Mouse (Mus musculus): Measurements from ENCODE around the gene Gm49366. TPM values are rescaled to one million over a fixed set of nuclear protein-coding genes. Genes with fewer than 3 reads are reported as not detected.
A peak's percentile ranks its signal among the peaks of the same experiment; 100 is the strongest.
"Not testable (repeated sequence)": the region's sequence is repeated elsewhere in the genome, so short reads cannot be mapped to it uniquely, and the experiment has no call there.

Gene Gm49366
- polyA plus RNA-seq (2015; fragmentation: Nextera tagmentation; extraction: Ambion mirVana) = not detected in 2 replicates

DNA sequence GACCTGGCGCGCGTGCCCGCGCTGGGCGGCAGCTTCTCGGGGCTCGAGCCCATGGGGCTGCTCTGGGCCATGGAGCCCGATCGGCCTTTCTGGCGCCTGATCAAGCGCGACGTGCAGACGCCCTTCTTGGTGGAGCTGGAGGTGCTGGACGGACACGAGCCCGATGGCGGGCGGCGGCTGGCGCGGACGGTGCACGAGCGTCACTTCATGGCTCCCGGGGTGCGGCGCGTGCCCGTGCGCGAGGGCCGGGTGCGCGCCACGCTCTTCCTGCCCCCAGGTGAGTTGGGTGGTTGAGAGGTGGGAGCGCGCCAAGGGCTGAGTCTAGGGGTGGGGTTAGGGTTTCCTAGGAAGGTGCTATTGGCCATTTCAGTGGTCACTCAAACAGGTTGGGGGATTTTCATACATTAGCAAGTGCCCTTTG lies at the start of gene Gm49366:
Gm49366 (plus strand) TSS at position 245 of the 421 bp plus-strand sequence.
- not testable (repeated sequence) for H3K27me3 ChIP-seq (ENCODE audit: control insufficient read depth, insufficient read depth, low read length); H3K4me1 ChIP-seq (replicated peaks; ENCODE audit: control insufficient read depth, insufficient read depth); H3K27ac ChIP-seq (replicated peaks); H3K9me3 ChIP-seq (ENCODE audit: control insufficient read depth, low read length); H3K36me3 ChIP-seq (ENCODE audit: control insufficient read depth, insufficient read depth, low read length)
- peak; percentile 59 for ATAC-seq (ENCODE audit: low FRiP score, low TSS enrichment)
- H3K4me3 ChIP-seq (ENCODE audit: low read depth, low read length) = peak within 1 kb of the TSS; percentile 43
- peak within 1 kb of the TSS; percentile 62 for H3K4me2 ChIP-seq (replicated peaks; ENCODE audit: low read depth)
- H3K9ac ChIP-seq (ENCODE audit: low read length) = peak within 1 kb of the TSS; percentile 59
- WGBS = 2% methylated on average over 39 of the region's 39 CpGs
- peak; percentile 41 for DNase-seq (ENCODE audit: low spot score)

GRCm38 (mm10) chr12:83989378-83989777 lies 49.4 kb upstream of the Gm49366 start:
- no peak for TF ChIP-seq EP300 (optimal IDR thresholded peaks at IDR 0.05)
- peak; percentile 47 for TF ChIP-seq CTCF (IDR thresholded peaks at IDR 0.05; ENCODE audit: low read depth)
- Histone ChIP-seq H3K9me3 (ENCODE audit: control insufficient read depth, low read length) (no peaks in the 10 kb centered on the region), H3K27ac (replicated peaks) (no peak overlapping the region), H3K36me3 (ENCODE audit: control insufficient read depth, insufficient read depth, low read length) (peaks cover 4% of the 10 kb centered on the region; the same call in 1 of the 2 replicates), H3K4me3 (ENCODE audit: low read depth, low read length) (no peak overlapping the region), H3K27me3 (ENCODE audit: control insufficient read depth, insufficient read depth, low read length) (no peaks in the 10 kb centered on the region), H3K4me2 (replicated peaks; ENCODE audit: low read depth) (no peak overlapping the region), H3K4me1 (replicated peaks; ENCODE audit: control insufficient read depth, insufficient read depth) (no peaks in the 10 kb centered on the region), H3K9ac (ENCODE audit: low read length) (no peak overlapping the region)
- 96% methylated on average over 4 of the region's 4 CpGs for WGBS
- DNase-seq (ENCODE audit: low spot score) (no peak), ATAC-seq (ENCODE audit: low FRiP score, low TSS enrichment) (no peak)

DNA sequence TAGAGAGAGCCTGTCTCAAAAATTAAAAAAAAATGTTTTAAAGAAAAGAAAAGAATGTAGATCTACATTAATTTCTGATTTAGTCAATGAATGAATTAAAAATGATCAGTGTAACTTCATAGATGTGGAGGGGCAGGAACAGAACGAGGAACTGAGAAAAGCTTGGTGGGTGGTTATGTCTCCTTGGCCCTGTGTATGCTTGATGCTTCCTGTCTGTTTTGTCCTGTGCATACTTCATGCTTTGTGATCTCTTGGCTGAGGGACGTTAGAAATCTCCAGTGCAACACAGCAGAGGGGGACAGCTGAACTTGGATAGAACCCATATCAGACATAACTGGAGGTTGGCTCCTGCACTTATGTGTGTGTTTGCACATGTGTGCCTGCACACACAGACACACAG lies 41.5 kb upstream of the Gm49366 start:
- ATAC-seq (ENCODE audit: low FRiP score, low TSS enrichment) (no peak), DNase-seq (ENCODE audit: low spot score) (no peak)
- H3K27ac ChIP-seq (replicated peaks) = no peak overlapping the region
- 0 out of 2 replicates have a peak, but pooled peaks cover 2% of the 10 kb centered on the region for H3K4me1 ChIP-seq (replicated peaks; ENCODE audit: control insufficient read depth, insufficient read depth)
- H3K4me2 ChIP-seq (replicated peaks; ENCODE audit: low read depth) = no peak overlapping the region
- H3K27me3 ChIP-seq (ENCODE audit: control insufficient read depth, insufficient read depth, low read length) = no peaks in the 10 kb centered on the region
- TF ChIP-seq CTCF (IDR thresholded peaks at IDR 0.05; ENCODE audit: low read depth) = no peak
- no peak for TF ChIP-seq EP300 (optimal IDR thresholded peaks at IDR 0.05)
- no peaks in the 10 kb centered on the region for H3K9me3 ChIP-seq (ENCODE audit: control insufficient read depth, low read length)
- H3K36me3 ChIP-seq (ENCODE audit: control insufficient read depth, insufficient read depth, low read length) = peaks cover 4% of the 10 kb centered on the region; the same call in 1 of the 2 replicates
- H3K9ac ChIP-seq (ENCODE audit: low read length) = no peak overlapping the region
- H3K4me3 ChIP-seq (ENCODE audit: low read depth, low read length) = no peak overlapping the region
- whole genome bisulfite sequencing = 58% methylated on average over 2 of the region's 2 CpGs

DNA sequence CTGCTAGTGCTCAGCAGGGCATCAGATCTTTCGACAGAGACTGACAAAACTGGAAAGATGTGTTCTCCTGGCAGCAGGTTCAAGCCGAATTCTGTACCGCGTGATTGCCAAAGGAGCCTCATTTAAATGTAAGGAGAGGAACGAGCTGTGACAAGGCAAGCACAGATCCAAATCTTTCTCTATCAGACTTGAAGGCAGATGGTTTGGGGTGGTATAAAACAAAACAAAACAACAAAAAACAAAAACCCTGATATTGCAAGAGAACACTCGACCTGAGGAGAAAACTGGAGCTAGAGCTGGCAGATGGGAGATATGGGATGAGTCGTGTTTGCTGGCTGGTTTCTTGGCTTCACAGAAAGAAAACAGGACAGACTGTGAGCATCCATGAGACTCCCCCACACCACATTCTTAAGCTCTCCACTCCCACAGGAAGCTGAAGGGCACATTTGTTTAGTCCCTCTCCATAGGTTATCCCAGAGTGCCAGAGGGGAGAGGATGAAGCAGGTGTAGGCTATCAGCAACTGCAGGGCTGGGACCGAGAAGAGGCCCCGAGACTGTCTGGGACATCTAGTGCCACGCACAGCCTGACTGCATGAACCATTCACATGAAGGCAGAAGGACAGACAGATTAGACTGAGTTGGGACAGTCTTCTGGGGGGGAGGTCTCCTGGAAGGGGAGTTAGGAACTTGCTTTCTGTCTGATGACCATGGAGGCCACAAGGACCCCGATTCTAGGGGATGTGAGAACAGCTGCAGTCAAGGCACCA lies 40.2 kb upstream of the Gm49366 start:
- no peak overlapping the region for H3K4me3 ChIP-seq (ENCODE audit: low read depth, low read length)
- 38% methylated on average over 11 of the region's 11 CpGs for WGBS
- H3K9ac ChIP-seq (ENCODE audit: low read length) = no peak overlapping the region
- TF ChIP-seq CTCF (IDR thresholded peaks at IDR 0.05; ENCODE audit: low read depth) (no peak), EP300 (optimal IDR thresholded peaks at IDR 0.05) (no peak)
- no peaks in the 10 kb centered on the region for H3K27me3 ChIP-seq (ENCODE audit: control insufficient read depth, insufficient read depth, low read length)
- H3K4me2 ChIP-seq (replicated peaks; ENCODE audit: low read depth) = no peak overlapping the region
- H3K36me3 ChIP-seq (ENCODE audit: control insufficient read depth, insufficient read depth, low read length) = no peaks in the 10 kb centered on the region; the same call in 1 of the 2 replicates
- DNase-seq (ENCODE audit: low spot score) = no peak
- peak overlapping the region; percentile 83 for H3K27ac ChIP-seq (replicated peaks)
- no peaks in the 10 kb centered on the region for H3K9me3 ChIP-seq (ENCODE audit: control insufficient read depth, low read length)
- ATAC-seq (ENCODE audit: low FRiP score, low TSS enrichment) = no peak; the same call in 1 of the 2 replicates
- H3K4me1 ChIP-seq (replicated peaks; ENCODE audit: control insufficient read depth, insufficient read depth) = 0 out of 2 replicates have a peak, but pooled peaks cover 2% of the 10 kb centered on the region

DNA sequence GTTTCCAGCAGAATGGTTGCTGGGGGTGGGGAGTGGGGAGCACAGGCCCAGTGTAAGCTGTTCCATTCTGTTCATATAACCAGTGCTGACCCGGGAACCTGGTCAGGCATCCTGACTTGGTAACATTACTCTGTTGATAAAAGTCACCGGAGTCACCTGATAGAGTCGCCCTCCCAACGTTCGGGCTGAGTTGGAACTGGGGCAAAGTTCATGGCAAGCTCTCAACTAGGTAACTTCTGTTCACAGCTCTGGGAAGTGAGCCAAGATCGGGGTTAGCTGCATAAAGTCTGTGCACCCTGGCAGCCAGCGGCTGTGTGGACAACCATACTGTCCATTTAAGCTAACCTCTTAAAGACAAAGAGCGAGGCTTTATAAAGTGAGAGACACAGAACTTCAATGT lies 39.5 kb upstream of the Gm49366 start:
- not testable (repeated sequence) for H3K9ac ChIP-seq (ENCODE audit: low read length); H3K4me3 ChIP-seq (ENCODE audit: low read depth, low read length); H3K4me2 ChIP-seq (replicated peaks; ENCODE audit: low read depth); H3K4me1 ChIP-seq (replicated peaks; ENCODE audit: control insufficient read depth, insufficient read depth); H3K9me3 ChIP-seq (ENCODE audit: control insufficient read depth, low read length); H3K27me3 ChIP-seq (ENCODE audit: control insufficient read depth, insufficient read depth, low read length); H3K36me3 ChIP-seq (ENCODE audit: control insufficient read depth, insufficient read depth, low read length)
- ATAC-seq (ENCODE audit: low FRiP score, low TSS enrichment) (peak; percentile 85), DNase-seq (ENCODE audit: low spot score) (peak; percentile 87)
- H3K27ac ChIP-seq (replicated peaks) = peak overlapping the region; percentile 45
- WGBS = 23% methylated on average over 8 of the region's 8 CpGs

- no peaks in the 10 kb centered on the region for H3K27me3 ChIP-seq (ENCODE audit: control insufficient read depth, insufficient read depth, low read length)
- H3K4me2 ChIP-seq (replicated peaks; ENCODE audit: low read depth) = no peak overlapping the region
- DNase-seq (ENCODE audit: low spot score) (no peak), ATAC-seq (ENCODE audit: low FRiP score, low TSS enrichment) (no peak)
- no peak overlapping the region for H3K4me3 ChIP-seq (ENCODE audit: low read depth, low read length)
- H3K36me3 ChIP-seq (ENCODE audit: control insufficient read depth, insufficient read depth, low read length) = no peaks in the 10 kb centered on the region
- no peaks in the 10 kb centered on the region for H3K9me3 ChIP-seq (ENCODE audit: control insufficient read depth, low read length)
- H3K9ac ChIP-seq (ENCODE audit: low read length) = no peak overlapping the region
- 0 out of 2 replicates have a peak, but pooled peaks cover 2% of the 10 kb centered on the region for H3K4me1 ChIP-seq (replicated peaks; ENCODE audit: control insufficient read depth, insufficient read depth)
- no peak overlapping the region for H3K27ac ChIP-seq (replicated peaks)
- WGBS = 50% methylated on average over 3 of the region's 3 CpGs
- TF ChIP-seq EP300 (optimal IDR thresholded peaks at IDR 0.05) (no peak), CTCF (IDR thresholded peaks at IDR 0.05; ENCODE audit: low read depth) (no peak)
These were observed 38.3 kb upstream of the Gm49366 start for GRCm38 (mm10) chr12:84000418-84000817.
